Mouse (Mus musculus) A20 (cell line): ENCODE data around the gene Gm5294.

Source experiments
- DNase-seq: peaks from one replicate; pipeline ENCODE4 v3.0.0-alpha.2; 2011; ENCODE audit warnings: low read depth, low spot score

Gene Gm5294

GRCm38 (mm10) chr5:138819780-138820179 is at the start of gene Gm5294:
Gm5294 (plus strand) TSS chr5:138820080.
- DNase-seq = no peak

DNA sequence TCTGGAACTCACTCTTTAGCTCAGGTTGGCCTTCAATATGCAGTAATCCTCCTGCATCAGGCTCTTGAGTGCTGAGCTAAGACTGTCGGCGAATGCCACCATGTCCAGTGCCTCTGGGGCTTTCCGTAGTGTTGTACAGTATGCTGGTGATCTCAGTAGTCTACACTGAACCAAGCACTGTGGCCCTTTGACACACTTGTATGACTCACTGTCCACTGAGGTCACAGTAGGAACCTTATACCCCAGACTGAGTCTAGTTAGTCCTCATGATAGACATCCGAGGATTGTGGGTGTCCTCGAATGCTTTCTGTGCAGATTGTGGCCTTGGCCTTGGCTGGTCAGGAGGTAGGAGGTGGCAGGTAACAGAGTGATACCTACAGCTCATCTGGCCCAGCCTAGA is 44.8 kb upstream of the Gm5294 start:
- DNase-seq = no peak

DNA sequence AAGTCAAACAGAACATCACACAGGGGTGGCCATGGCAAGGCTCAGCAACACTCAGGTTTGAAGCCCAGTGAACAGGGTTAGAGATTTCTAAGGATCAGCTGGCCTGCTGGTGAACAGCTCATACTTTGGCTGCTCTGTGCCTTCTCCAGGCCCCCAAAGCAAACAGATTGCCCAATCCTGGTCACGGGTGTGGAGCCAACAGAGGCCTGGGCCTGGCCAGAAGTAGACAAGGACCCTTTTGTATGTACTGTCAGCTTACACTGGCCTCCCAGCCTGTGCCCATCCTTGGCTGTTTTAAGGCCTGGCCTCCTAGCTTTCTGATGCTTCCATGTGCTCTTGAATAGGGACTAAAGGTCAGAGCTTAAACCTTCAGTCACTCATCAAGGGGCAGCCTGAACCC is 43.5 kb upstream of the Gm5294 start:
- no peak for DNase-seq

DNA sequence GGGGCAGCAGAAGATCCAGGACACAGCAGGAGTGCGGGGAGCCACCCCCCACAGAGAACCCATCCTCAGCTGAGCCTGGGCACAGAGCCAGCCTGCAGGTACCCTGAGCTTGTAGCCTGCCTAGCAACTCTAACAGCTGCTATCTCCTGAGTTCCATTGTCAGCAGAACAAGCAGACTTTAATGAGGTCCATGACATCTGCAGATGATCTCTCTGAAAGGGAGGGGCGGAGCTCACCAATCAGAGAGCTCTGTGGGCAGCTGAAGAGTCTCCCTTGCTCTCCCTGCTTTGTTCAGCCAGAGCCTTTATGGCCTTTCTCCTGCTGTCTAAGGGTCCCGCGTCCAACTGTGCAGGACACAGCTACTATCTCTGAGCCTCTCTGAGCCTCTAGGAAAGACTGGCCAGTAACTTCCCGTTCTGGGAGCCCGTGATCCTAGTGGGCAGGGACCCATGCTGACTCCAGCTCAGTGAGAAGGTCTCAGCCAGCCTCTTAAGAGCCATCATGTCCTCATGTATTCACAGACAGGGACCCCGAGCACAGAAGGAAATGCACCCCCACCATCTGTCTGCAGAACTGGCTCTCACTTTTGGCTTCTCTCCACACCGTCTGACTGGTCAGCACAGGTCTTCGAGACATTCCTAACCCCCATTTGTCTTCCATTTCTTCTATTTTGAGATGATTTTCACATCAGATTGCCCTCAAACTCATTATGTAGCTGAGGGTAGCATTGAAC is 41.0 kb upstream of the Gm5294 start:
- DNase-seq = no peak

DNA sequence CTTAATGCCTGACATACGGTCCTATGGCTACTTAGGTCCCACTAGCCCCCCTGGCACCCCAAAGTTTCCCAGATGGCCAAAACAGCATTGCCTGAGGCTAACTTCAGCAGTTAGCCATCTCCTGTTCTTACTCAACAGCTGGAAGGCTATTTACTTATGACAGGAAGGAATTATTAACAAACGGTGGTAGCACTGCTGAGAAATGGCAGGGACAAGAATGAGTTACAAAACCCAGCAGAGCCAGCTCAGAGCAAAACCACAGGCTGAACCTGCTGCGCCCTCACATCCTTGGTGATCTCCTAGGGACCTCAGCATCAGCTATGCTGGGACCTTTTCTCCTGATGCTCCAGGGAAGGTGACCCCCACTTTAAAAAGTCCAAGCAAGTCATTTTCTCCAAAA is 40.2 kb upstream of the Gm5294 start:
- no peak for DNase-seq

GRCm38 (mm10) chr5:138782697-138783096 is 37.2 kb upstream of the Gm5294 start:
- DNase-seq = no peak

GRCm38 (mm10) chr5:138783181-138783580 is 36.7 kb upstream of the Gm5294 start:
- no peak for DNase-seq

DNA sequence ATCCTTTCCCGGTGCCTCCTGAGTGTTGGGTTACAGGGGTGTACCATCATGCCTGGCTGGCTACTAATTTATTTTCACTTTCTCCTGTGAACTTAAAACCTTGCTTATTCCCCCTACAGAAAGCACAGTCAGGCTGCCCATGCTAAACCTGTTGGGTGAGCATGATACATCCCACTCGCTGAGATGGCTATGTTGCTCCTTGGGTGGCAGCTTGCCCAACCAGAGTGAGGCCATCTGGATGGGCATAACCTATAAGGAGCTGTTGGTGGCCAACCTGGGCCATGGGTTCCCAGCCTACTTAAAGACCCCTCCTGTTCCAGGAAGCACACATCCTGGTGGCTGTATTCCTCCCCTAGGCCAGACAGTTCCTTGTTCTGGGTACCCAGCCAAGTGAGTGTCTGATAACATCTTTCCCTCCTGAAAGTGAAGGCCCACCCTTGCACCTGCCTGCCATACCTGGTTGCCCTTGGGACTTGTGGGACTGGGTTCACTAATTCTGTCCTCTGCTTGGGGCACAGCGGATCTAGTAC is 33.8 kb upstream of the Gm5294 start:
- DNase-seq = no peak

DNA sequence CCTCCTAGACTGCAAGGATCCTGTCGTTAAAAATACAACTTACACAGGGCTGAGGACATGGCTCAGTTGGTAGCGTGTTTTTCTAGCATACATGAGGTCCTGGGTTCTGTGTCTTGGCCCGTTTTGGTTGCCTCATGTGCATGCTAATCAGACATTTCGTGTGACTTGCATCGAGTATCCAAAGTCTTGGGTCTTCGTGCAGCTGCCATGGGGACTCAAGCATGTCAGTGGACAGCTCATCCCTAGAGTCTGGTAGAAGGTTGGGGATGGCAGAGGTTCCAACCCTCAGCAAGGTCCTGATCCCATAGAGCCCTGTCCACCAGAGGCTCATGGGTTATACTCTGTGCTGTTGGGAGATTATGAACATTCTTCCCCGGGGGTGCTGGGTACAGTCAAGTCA is 32.2 kb upstream of the Gm5294 start:
- no peak for DNase-seq

DNA sequence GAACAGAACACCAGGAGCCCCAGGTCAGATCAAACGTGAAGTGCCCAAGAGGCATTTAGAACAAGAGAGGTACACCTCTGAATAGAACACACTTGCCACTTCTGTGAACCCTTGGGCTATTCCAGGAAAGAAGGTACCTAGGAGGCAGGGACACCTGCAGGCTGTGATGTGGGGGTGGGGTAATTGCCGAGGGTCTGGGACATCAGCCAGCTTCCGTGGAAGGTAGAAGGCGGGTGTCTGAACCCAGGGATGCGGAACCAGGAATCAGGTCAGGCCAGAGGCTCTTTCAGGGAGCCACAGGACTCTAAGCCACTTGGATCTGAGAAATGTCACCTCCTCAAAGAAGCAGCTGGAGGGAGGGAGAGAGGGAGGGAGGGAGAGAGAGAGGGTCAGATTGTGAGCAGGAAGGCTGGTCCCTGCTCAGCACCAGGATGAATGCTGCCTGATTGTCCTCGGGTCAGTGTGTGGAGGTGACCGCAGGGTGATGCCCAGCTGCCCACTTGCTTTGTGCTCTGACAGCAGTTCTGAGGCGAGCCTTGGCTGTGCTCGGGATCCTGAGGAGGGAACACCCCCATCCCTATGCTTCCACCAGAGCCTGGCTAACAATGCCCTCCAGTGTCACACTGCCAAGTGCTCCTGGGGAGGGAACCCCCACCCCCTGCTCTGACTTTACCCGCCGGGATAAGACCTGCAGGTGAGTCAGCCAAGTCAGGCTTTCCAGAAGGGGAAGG is 31.2 kb upstream of the Gm5294 start:
- no peak for DNase-seq

- DNase-seq = no peak
These were observed 28.9 kb upstream of the Gm5294 start for GRCm38 (mm10) chr5:138790954-138791480.

- no peak for DNase-seq
These were observed 18.2 kb upstream of the Gm5294 start for GRCm38 (mm10) chr5:138801588-138802116.

DNA sequence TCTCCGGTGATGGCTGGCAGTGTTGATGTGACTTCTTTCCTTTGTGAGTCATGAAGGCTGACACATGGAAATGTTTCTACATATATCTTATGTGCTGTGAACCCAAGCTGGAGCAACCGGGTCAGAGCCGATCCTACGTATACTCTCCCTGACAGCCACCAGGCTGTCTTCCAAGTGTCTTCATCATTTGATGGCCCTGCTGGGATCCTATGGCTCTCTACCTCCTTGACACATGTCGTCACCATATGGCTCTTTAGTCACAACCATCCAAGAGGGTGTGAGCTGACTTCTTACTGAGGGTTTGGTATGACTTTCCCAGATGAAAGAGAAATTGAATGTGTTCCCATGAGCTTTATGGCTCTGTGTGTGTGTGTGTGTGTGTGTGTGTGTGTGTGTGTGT is 15.6 kb upstream of the Gm5294 start:
- DNase-seq = no peak

- DNase-seq = no peak
These were observed 10.1 kb upstream of the Gm5294 start for GRCm38 (mm10) chr5:138809767-138810166.

DNA sequence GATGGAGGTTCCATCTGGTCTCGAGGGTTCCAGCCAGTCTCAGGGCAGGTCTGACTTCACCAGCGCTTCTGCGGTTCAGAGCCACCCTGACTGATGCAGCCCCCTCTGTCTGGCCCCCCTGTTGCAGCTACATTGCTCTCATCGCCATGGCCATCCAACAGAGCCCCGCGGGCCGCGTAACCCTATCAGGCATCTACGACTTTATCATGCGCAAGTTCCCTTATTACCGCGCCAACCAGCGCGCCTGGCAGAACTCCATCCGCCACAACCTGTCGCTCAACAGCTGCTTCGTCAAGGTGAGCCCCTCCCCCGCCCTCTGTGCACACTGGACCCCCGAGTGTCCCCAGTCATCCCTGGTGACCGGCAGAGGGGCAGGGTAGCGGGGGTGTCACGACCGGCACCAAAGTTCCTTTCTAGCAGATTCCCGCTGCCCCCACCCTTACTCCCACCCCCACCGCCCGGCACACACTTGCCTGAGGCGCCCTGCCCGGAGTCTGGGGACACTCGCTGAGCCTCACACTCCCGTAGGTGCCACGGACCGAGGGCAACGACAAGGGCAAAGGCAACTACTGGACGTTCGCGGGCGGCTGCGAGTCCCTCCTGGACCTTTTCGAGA is 945 bp downstream of the Gm5294 start:
- no peak for DNase-seq

- DNase-seq = no peak
These were observed 5.2 kb downstream of the Gm5294 start for GRCm38 (mm10) chr5:138825090-138825489.

- no peak for DNase-seq
These were observed 13.5 kb downstream of the Gm5294 start for GRCm38 (mm10) chr5:138833406-138833805.

DNA sequence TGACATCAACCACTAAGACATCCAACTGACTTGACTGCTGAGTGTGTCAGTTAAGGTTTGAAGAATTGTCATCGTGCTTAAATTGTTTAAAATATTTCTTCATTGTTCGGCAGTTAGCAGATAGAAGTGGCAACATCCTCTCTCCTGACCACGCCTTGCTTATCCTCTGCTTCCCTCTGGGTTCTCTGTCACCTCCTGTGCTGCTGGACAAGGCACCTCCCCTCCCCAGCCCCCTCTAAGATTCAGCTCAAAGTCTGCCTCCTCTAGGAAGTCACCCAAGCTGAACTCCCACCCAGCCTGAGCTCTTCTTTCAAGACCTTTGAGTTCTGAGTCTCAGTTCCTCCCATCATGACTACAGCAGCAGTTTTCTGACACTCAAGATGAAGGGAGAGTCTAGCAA is 15.0 kb downstream of the Gm5294 start:
- no peak for DNase-seq

DNA sequence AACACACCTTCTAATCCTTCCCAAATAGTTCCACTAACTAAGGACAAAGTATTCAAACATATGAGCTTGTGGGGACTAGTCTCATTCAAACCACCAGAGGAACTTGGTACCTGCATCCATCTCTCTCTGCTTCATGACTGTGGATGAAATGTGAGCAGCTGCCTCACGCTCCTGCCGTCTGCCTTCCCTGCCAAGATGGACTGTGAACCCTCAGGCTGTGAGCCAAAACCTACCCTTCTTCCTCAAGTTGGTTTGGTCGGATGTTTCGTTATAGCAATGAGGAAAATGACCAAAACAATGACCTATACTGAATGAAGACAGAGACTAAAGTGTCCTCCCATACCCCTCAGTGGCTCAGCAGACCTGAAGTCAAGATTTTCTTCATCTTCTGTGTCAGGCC is 21.1 kb downstream of the Gm5294 start:
- DNase-seq = no peak

DNA sequence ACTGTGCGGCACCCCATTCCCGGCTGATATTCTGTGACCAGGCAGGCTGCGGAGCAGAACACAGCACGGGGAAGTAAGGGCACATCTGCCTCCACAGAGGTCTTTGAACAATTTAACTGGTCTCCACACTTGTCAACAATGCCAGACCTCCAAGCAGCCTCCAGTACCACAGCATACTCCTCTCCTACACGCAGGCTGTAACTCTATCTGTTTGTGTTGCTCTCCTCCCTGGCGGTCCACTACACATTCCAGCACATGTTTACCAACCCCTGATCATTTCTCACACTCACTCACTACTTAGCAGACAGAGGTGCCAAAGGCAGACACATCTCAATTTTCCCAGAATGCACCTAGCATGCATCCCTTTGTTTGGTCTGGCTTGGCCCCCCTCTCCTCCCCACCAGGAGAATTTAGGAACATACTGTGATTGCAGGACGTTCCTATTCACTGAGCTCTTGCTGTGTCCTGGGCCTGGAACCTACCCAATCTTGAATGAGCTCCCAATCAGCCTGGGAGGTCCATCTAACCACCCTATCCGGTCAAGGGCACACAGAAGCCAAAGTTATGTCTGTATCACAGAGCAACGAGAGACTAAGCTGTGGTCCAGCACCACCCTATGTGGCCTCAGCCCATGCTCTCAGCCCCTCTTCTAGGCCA is 23.4 kb downstream of the Gm5294 start:
- no peak for DNase-seq

DNA sequence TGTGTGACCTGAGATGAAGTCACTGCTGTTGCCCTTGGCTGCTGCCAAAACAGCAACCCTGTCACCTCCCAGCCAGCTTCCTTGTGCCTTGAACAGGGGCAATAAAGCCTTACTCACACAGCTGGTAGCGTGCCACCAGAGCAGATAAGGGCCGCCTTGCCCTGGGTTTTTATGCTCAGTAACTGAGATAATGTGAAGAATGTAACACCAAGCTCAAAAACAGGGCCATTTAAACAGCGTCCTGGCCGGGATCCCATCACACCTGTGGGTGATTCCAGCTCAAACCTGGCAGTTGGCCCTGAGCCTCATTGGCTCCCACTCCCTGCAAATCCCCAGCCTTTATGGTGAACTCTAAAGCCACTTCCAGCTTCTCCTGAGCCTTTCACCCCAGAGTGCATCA is 26.6 kb downstream of the Gm5294 start:
- no peak for DNase-seq

DNA sequence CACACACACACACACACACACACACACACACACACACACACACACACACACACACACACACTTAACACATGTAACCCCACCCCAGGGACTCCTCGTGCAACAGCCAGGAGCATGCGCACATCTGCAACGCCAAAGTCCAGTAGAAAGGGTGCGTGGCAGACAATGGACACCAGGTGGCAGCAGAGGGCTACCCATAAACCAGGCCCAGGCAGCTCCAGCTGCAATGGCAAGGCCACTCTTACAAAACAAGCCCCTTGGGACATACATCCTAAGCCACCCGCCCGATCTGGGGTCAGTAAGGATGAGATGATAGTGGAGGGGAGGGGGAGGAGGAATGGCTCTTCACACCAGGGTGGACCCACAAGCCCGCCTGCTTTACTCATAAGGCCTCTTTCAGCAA is 28.2 kb downstream of the Gm5294 start:
- peak; percentile 83 for DNase-seq
